Mouse (Mus musculus): ENCODE data around the gene Esyt2. TPM values are rescaled to one million over a fixed set of nuclear protein-coding genes. Genes with fewer than 3 reads are reported as not detected.

The Esyt2 gene
- polyA plus RNA-seq, 1 experiment = 13.0 TPM

DNA sequence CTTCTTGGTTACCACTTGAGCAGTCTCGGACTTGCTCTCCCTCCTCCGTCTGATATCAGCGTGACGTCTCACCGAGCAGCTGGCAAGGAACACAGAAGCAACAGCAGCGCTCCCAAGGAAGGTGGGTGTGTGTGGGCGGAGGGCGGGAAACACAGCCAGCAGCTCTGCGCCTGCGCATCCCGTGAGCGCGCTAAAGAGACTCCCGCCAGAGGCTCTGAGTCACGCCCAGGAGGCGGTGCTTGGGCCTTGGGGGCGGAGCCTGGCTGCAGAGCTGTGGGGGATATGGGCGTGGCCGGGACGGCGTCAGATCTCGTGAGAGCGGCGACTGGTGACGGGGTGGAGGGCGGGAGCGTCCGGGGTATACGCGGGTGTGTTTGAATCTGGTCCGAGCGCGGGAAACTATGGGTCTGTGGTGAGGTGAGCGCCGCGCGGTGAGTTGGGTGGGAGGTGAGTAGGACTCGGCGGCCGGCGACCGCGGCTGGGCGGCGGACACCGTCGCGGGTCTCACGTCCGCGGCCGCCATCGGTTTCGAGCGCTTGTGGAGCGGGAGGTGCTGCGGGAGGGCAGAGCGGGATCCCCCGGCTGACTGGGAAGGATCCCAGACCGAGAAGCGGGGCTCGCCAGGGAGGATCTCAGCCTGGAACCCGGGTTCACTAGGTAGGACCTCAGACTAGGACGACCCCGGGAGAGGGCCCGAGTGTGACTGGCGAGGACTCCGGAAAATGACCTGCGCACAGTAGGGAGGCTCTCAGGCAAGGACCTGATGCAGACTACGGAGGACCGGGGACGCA, 124.2 kb downstream of the Esyt2 start, which contains the start of gene Ncapg2:
TSS of gene Ncapg2 (plus strand) at position 358 of the 791 bp plus-strand sequence.
- WGBS = under 1% methylated on average over 72 of the region's 72 CpGs
- Histone ChIP-seq H3K27ac (ENCODE audit: control insufficient read depth, insufficient read depth, low read depth, low read length, poor library complexity) (peak within 1 kb of the TSS; percentile 68), H3K4me1 (ENCODE audit: control insufficient read depth, insufficient read depth, low read length) (no peaks in the 10 kb centered on the region; the same call in 1 of the 2 replicates), H3K4me3 (replicated peaks; ENCODE audit: control insufficient read depth, low read depth, low read length) (peak within 1 kb of the TSS; percentile 92)
- TF ChIP-seq POLR2A (IDR thresholded peaks at IDR 0.05; ENCODE audit: borderline replicate concordance, control insufficient read depth, low read depth, low read length) = peak; percentile 59; the same call in 1 of the 2 replicates
- no peak for TF ChIP-seq CTCF (IDR thresholded peaks at IDR 0.05; ENCODE audit: control insufficient read depth, insufficient read depth, low read length)

- no peak for TF ChIP-seq POLR2A (IDR thresholded peaks at IDR 0.05; ENCODE audit: borderline replicate concordance, control insufficient read depth, low read depth, low read length)
- no peak for TF ChIP-seq CTCF (IDR thresholded peaks at IDR 0.05; ENCODE audit: control insufficient read depth, insufficient read depth, low read length)
- peak overlapping the region; percentile 68; the same call in 1 of the 2 replicates for H3K27ac ChIP-seq (ENCODE audit: control insufficient read depth, insufficient read depth, low read depth, low read length, poor library complexity)
- 4% methylated on average over 8 of the region's 8 CpGs for WGBS
- H3K4me1 ChIP-seq (ENCODE audit: control insufficient read depth, insufficient read depth, low read length) = no peaks in the 10 kb centered on the region; the same call in 1 of the 2 replicates
- peak overlapping the region; percentile 92 for H3K4me3 ChIP-seq (replicated peaks; ENCODE audit: control insufficient read depth, low read depth, low read length)
These were observed 124.8 kb downstream of the Esyt2 start for GRCm38 (mm10) chr12:116405836-116406155.

GRCm38 (mm10) chr12:116407883-116408282, 126.9 kb downstream of the Esyt2 start:
- WGBS = 71% methylated on average over 5 of the region's 5 CpGs
- Histone ChIP-seq H3K4me1 (ENCODE audit: control insufficient read depth, insufficient read depth, low read length) (no peaks in the 10 kb centered on the region; the same call in 1 of the 2 replicates), H3K4me3 (replicated peaks; ENCODE audit: control insufficient read depth, low read depth, low read length) (no peak overlapping the region), H3K27ac (ENCODE audit: control insufficient read depth, insufficient read depth, low read depth, low read length, poor library complexity) (no peak overlapping the region)
- TF ChIP-seq CTCF (IDR thresholded peaks at IDR 0.05; ENCODE audit: control insufficient read depth, insufficient read depth, low read length) = no peak
- TF ChIP-seq POLR2A (IDR thresholded peaks at IDR 0.05; ENCODE audit: borderline replicate concordance, control insufficient read depth, low read depth, low read length) = no peak

- H3K27ac ChIP-seq (ENCODE audit: control insufficient read depth, insufficient read depth, low read depth, low read length, poor library complexity) = no peak overlapping the region
- no peak overlapping the region for H3K4me3 ChIP-seq (replicated peaks; ENCODE audit: control insufficient read depth, low read depth, low read length)
- no peaks in the 10 kb centered on the region; the same call in 1 of the 2 replicates for H3K4me1 ChIP-seq (ENCODE audit: control insufficient read depth, insufficient read depth, low read length)
- TF ChIP-seq POLR2A (IDR thresholded peaks at IDR 0.05; ENCODE audit: borderline replicate concordance, control insufficient read depth, low read depth, low read length) (no peak), CTCF (IDR thresholded peaks at IDR 0.05; ENCODE audit: control insufficient read depth, insufficient read depth, low read length) (no peak)
- WGBS = 73% methylated on average over 4 of the region's 4 CpGs
These were observed 133.9 kb downstream of the Esyt2 start for GRCm38 (mm10) chr12:116414941-116415340.

DNA sequence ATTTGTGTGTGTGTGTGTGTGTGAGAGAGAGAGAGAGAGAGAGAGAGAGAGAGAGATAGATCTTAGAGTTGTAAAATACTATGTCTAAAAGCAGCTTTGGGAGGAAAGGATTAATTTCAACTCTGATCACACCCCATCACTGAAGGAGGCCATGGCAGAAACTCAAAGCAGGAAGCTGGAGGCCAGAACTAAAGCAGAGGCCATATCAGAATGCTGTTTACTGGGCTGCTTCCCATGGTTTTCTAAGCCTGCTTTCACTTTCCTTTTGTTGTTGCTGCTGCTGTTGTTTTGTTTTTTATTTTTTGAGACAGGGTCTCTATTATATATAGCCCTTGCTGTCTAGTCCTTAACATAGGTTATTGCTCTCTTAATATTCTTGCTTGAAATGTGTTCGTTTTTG, 135.5 kb downstream of the Esyt2 start:
- H3K27ac ChIP-seq (ENCODE audit: control insufficient read depth, insufficient read depth, low read depth, low read length, poor library complexity) = no peak overlapping the region
- H3K4me1 ChIP-seq (ENCODE audit: control insufficient read depth, insufficient read depth, low read length) = no peaks in the 10 kb centered on the region
- WGBS = 89% methylated on average over 1 of the region's 1 CpGs
- no peak for TF ChIP-seq CTCF (IDR thresholded peaks at IDR 0.05; ENCODE audit: control insufficient read depth, insufficient read depth, low read length)
- no peak for TF ChIP-seq POLR2A (IDR thresholded peaks at IDR 0.05; ENCODE audit: borderline replicate concordance, control insufficient read depth, low read depth, low read length)
- H3K4me3 ChIP-seq (replicated peaks; ENCODE audit: control insufficient read depth, low read depth, low read length) = no peak overlapping the region

- no peak overlapping the region for H3K4me3 ChIP-seq (replicated peaks; ENCODE audit: control insufficient read depth, low read depth, low read length)
- TF ChIP-seq CTCF (IDR thresholded peaks at IDR 0.05; ENCODE audit: control insufficient read depth, insufficient read depth, low read length) = no peak
- 92% methylated on average over 2 of the region's 2 CpGs for WGBS
- no peak overlapping the region for H3K27ac ChIP-seq (ENCODE audit: control insufficient read depth, insufficient read depth, low read depth, low read length, poor library complexity)
- no peaks in the 10 kb centered on the region for H3K4me1 ChIP-seq (ENCODE audit: control insufficient read depth, insufficient read depth, low read length)
These were observed 140.7 kb downstream of the Esyt2 start for GRCm38 (mm10) chr12:116421656-116422055.

- Histone ChIP-seq H3K4me1 (ENCODE audit: control insufficient read depth, insufficient read depth, low read length) (no peaks in the 10 kb centered on the region), H3K4me3 (replicated peaks; ENCODE audit: control insufficient read depth, low read depth, low read length) (no peak overlapping the region), H3K27ac (ENCODE audit: control insufficient read depth, insufficient read depth, low read depth, low read length, poor library complexity) (no peak overlapping the region)
- no peak for TF ChIP-seq CTCF (IDR thresholded peaks at IDR 0.05; ENCODE audit: control insufficient read depth, insufficient read depth, low read length)
- TF ChIP-seq POLR2A (IDR thresholded peaks at IDR 0.05; ENCODE audit: borderline replicate concordance, control insufficient read depth, low read depth, low read length) = no peak
- 94% methylated on average over 2 of the region's 2 CpGs for WGBS
These were observed 144.4 kb downstream of the Esyt2 start for GRCm38 (mm10) chr12:116425392-116425791.

- 40% methylated on average over 2 of the region's 2 CpGs for WGBS
- no peak for TF ChIP-seq POLR2A (IDR thresholded peaks at IDR 0.05; ENCODE audit: borderline replicate concordance, control insufficient read depth, low read depth, low read length)
- no peak for TF ChIP-seq CTCF (IDR thresholded peaks at IDR 0.05; ENCODE audit: control insufficient read depth, insufficient read depth, low read length)
- H3K27ac ChIP-seq (ENCODE audit: control insufficient read depth, insufficient read depth, low read depth, low read length, poor library complexity) = no peak overlapping the region
These were observed 152.7 kb downstream of the Esyt2 start for GRCm38 (mm10) chr12:116433742-116434141.

More at GRCm38 (mm10) chr12:116433742-116434141, 152.7 kb downstream of the Esyt2 start:
- Histone ChIP-seq H3K4me3 (replicated peaks; ENCODE audit: control insufficient read depth, low read depth, low read length) (no peak overlapping the region), H3K4me1 (ENCODE audit: control insufficient read depth, insufficient read depth, low read length) (no peaks in the 10 kb centered on the region)

All from bone marrow, adult 2 months (tissue).